Comparison of ENCODE assay signal across 25 mouse cellular contexts in genomic region chr11:43933000-43933399, GRCm38 (mm10). TPM values are rescaled to one million over a fixed set of nuclear protein-coding genes. Genes with fewer than 3 reads are reported as not detected.
A peak's percentile ranks its signal among the peaks of the same experiment; 100 is the strongest.
DNase-seq lines count a peak whose midpoint lies in the region; ATAC-seq and TF ChIP-seq lines count a peak whose summit lies in the region.
"Had no signal": no experiment of that assay in that cellular context is flagged by ENCODE, and none has a peak within 500 bp of the region (broad histone marks: within the 10 kb centered on the region; RNA-seq: fewer than 3 reads in every experiment).

No protein-coding gene starts in this region.

- H3K4me2 ChIP-seq in forebrain, embryonic 13.5 days, result no peak overlapping the region
- H3K4me2 ChIP-seq in forebrain, embryonic 12.5 days, result no peak overlapping the region
- H3K4me2 ChIP-seq in myocyte (ENCODE audit: low read depth), result peak overlapping the region; percentile 58
- no peak overlapping the region for H3K4me2 ChIP-seq in liver, postnatal 0 days (ENCODE audit: low read depth, low read length)
- H3K4me2 ChIP-seq: embryonic facial prominence, embryonic 12.5 days; embryonic facial prominence, embryonic 15.5 days; heart, embryonic 11.5 days; hindbrain, embryonic 12.5 days; hindbrain, embryonic 15.5 days had no signal

- no peak overlapping the region for H3K4me3 ChIP-seq in forebrain, embryonic 13.5 days
- H3K4me3 ChIP-seq in forebrain, embryonic 12.5 days (replicated peaks), result no peak overlapping the region
- no peak overlapping the region for H3K4me3 ChIP-seq in myocyte
- H3K4me3 ChIP-seq in liver, postnatal 0 days (ENCODE audit: low read depth, low read length), result no peak overlapping the region
- H3K4me3 ChIP-seq: embryonic facial prominence, embryonic 12.5 days; embryonic facial prominence, embryonic 15.5 days; heart, adult 2 months; hindbrain, embryonic 12.5 days; hindbrain, embryonic 15.5 days had no signal

- no peaks in the 10 kb centered on the region for H3K79me2 ChIP-seq in myocyte (ENCODE audit: control insufficient read depth, insufficient read depth)

- H3K27me3 ChIP-seq in forebrain, embryonic 13.5 days, result no peaks in the 10 kb centered on the region; the same call in 1 of the 2 replicates
- 0 out of 2 replicates have a peak, but pooled peaks cover under 1% of the 10 kb centered on the region for H3K27me3 ChIP-seq in forebrain, embryonic 12.5 days
- no peaks in the 10 kb centered on the region for H3K27me3 ChIP-seq in myocyte (ENCODE audit: control insufficient read depth, insufficient read depth, insufficient read length)
- no peaks in the 10 kb centered on the region for H3K27me3 ChIP-seq in liver, postnatal 0 days (ENCODE audit: insufficient read depth, low read length)
- H3K27me3 ChIP-seq: embryonic facial prominence, embryonic 12.5 days; embryonic facial prominence, embryonic 15.5 days; hindbrain, embryonic 12.5 days; hindbrain, embryonic 15.5 days had no signal

- WGBS in forebrain, embryonic 13.5 days, result 84% methylated on average over 4 of the region's 4 CpGs
- 93% methylated on average over 4 of the region's 4 CpGs for WGBS in forebrain, embryonic 12.5 days
- WGBS in liver, postnatal 0 days (ENCODE audit: insufficient replicate concordance), result 82% methylated on average over 4 of the region's 4 CpGs

- no peaks in the 10 kb centered on the region for H3K9me3 ChIP-seq in forebrain, embryonic 13.5 days (replicated peaks)
- H3K9me3 ChIP-seq in forebrain, embryonic 12.5 days, result no peaks in the 10 kb centered on the region
- H3K9me3 ChIP-seq in liver, postnatal 0 days (ENCODE audit: low read length), result no peaks in the 10 kb centered on the region
- H3K9me3 ChIP-seq: embryonic facial prominence, embryonic 12.5 days; embryonic facial prominence, embryonic 15.5 days; G1E; hindbrain, embryonic 12.5 days; hindbrain, embryonic 15.5 days had no signal

- ATAC-seq in forebrain, embryonic 13.5 days, result peak; percentile 58; the same call in 1 of the 2 replicates
- no peak for ATAC-seq in forebrain, embryonic 12.5 days (ENCODE audit: low FRiP score)
- ATAC-seq in frontal cortex, adult (ENCODE audit: low TSS enrichment), result peak; percentile 36
- no peak for ATAC-seq in liver, postnatal 0 days

- no peak overlapping the region for H3K27ac ChIP-seq in forebrain, embryonic 13.5 days
- no peak overlapping the region for H3K27ac ChIP-seq in forebrain, embryonic 12.5 days
- H3K27ac ChIP-seq in liver, postnatal 0 days (ENCODE audit: low read depth), result no peak overlapping the region
- H3K27ac ChIP-seq: embryonic facial prominence, embryonic 12.5 days; embryonic facial prominence, embryonic 15.5 days; heart, adult 2 months; hindbrain, embryonic 12.5 days; hindbrain, embryonic 15.5 days had no signal

- no peak for TF ChIP-seq CTCF in brain, embryonic 14.5 days (IDR thresholded peaks at IDR 0.05; ENCODE audit: borderline replicate concordance, extremely low read depth, insufficient read depth, insufficient read length)
- no peak for TF ChIP-seq CTCF in liver, postnatal 0 days (IDR thresholded peaks at IDR 0.05; ENCODE audit: low read depth)

- no peaks in the 10 kb centered on the region for H3K4me1 ChIP-seq in forebrain, embryonic 13.5 days
- H3K4me1 ChIP-seq in forebrain, embryonic 12.5 days, result no peaks in the 10 kb centered on the region
- peaks cover 6% of the 10 kb centered on the region; the same call in 1 of the 2 replicates for H3K4me1 ChIP-seq in liver, postnatal 0 days (ENCODE audit: insufficient read depth)
- H3K4me1 ChIP-seq: embryonic facial prominence, embryonic 12.5 days; embryonic facial prominence, embryonic 15.5 days; hindbrain, embryonic 12.5 days; hindbrain, embryonic 15.5 days had no signal

- no peak overlapping the region for H3ac ChIP-seq in myocyte (ENCODE audit: control insufficient read depth, insufficient read length)

- TF ChIP-seq EP300 in liver, postnatal 0 days (IDR thresholded peaks at IDR 0.05; ENCODE audit: low read depth), result no peak

- no peak for DNase-seq in frontal cortex, adult 2 months (ENCODE audit: extremely low spot score in 1 of 2, low spot score in 1 of 2)
- peak; percentile 22 for DNase-seq in brain, embryonic 14.5 days (ENCODE audit: low read depth)
- DNase-seq in heart, adult 8-10 months (ENCODE audit: low spot score), result no peak
- DNase-seq in liver, postnatal 0 days, result no peak
- DNase-seq: B cell, adult 2 months; cerebellum, adult 9-10 months; cerebellum, postnatal 14 days; gastrocnemius, postnatal 10 days; gastrocnemius, postnatal 36 days; heart, adult 2 months; kidney, adult 11 months; kidney, adult 8-10 months had no signal

- no peak for TF ChIP-seq POLR2A in brain, embryonic 14.5 days (IDR thresholded peaks at IDR 0.05; ENCODE audit: borderline replicate concordance, extremely low read depth, insufficient read depth, insufficient read length, poor library complexity, severe bottlenecking)
- no peak for TF ChIP-seq POLR2A in myocyte (IDR thresholded peaks at IDR 0.05; ENCODE audit: insufficient read length, low read depth)

- no peaks in the 10 kb centered on the region for H3K36me3 ChIP-seq in forebrain, embryonic 13.5 days (ENCODE audit: poor library complexity, severe bottlenecking)
- no peaks in the 10 kb centered on the region for H3K36me3 ChIP-seq in forebrain, embryonic 12.5 days (replicated peaks)
- no peaks in the 10 kb centered on the region for H3K36me3 ChIP-seq in myocyte (ENCODE audit: control insufficient read depth, insufficient read depth)
- no peaks in the 10 kb centered on the region for H3K36me3 ChIP-seq in liver, postnatal 0 days (replicated peaks; ENCODE audit: insufficient read depth, low read length)
- H3K36me3 ChIP-seq: embryonic facial prominence, embryonic 12.5 days; embryonic facial prominence, embryonic 15.5 days; G1E; hindbrain, embryonic 12.5 days; hindbrain, embryonic 15.5 days had no signal

- no peak overlapping the region for H3K9ac ChIP-seq in forebrain, embryonic 13.5 days
- no peak overlapping the region for H3K9ac ChIP-seq in forebrain, embryonic 12.5 days
- H3K9ac ChIP-seq in liver, postnatal 0 days (replicated peaks), result no peak overlapping the region
- H3K9ac ChIP-seq: embryonic facial prominence, embryonic 12.5 days; embryonic facial prominence, embryonic 15.5 days; hindbrain, embryonic 12.5 days; hindbrain, embryonic 15.5 days had no signal

TF ChIP-seq in myocyte, 11 proteins besides CTCF, POLR2A, EP300 and RAD21:
- TF ChIP-seq SRF (IDR thresholded peaks at IDR 0.05; ENCODE audit: control insufficient read depth, insufficient read length, low read depth) (no peak), POLR2AphosphoS2 (IDR thresholded peaks at IDR 0.05; ENCODE audit: insufficient read length, low read depth) (no peak), MYOD1 (IDR thresholded peaks at IDR 0.05; ENCODE audit: control insufficient read depth in 1 of 3, insufficient read length in 2 of 3, low read depth in 2 of 3) (no peak), REST (IDR thresholded peaks at IDR 0.05; ENCODE audit: insufficient read depth, insufficient read length) (no peak), USF1 (IDR thresholded peaks at IDR 0.05; ENCODE audit: low read depth) (no peak)

RNA-seq across cellular contexts. Expression of gene Adra1b, which starts 32.0 kb away (rescaled TPM):
- polyA plus RNA-seq in forebrain, embryonic 13.5 days (2015; fragmentation: Nextera tagmentation; extraction: Ambion mirVana), result 0.28 and 0.38 TPM in 2 replicates
- 0.37 and 0.67 TPM in 2 replicates for polyA plus RNA-seq in forebrain, embryonic 12.5 days (2016; fragmentation: Nextera tagmentation; extraction: Ambion mirVana)
- 15.6 and 16.8 TPM in 2 replicates for polyA plus RNA-seq in frontal cortex, adult 2 months (2012; rRNA removed)
- polyA plus RNA-seq in brain, embryonic 14.5 days (2012; rRNA removed), result 5.1 and 9.8 TPM in 2 replicates
- polyA plus RNA-seq in myocyte (2012; fragmentation: generic; extraction: Trizol), result 1.9 TPM
- 10 to 100 TPM; 37.6 to 48.8 (median 44.3) TPM for total RNA-seq in heart, adult 8-10 months (2022)
- polyA plus RNA-seq in liver, postnatal 0 days (2015; fragmentation: Nextera tagmentation; extraction: Ambion mirVana), result 6.4 and 6.6 TPM in 2 replicates
- total RNA-seq: CH12.LX; granulocyte monocyte progenitor cell, adult 5-6 weeks; hematopoietic stem cell, adult 5-6 weeks had no signal
- polyA plus RNA-seq: G1E had no signal

Comparison
In these comparisons a context has a peak if more than half of its experiments do, and no peak if none do; other contexts are left out.
1. ATAC-seq: peak in forebrain, embryonic 13.5 days (single experiment) and frontal cortex, adult (single experiment); none in forebrain, embryonic 12.5 days (single experiment) and liver, postnatal 0 days (single experiment).